Mouse (Mus musculus) heart, embryonic 16.5 days (tissue): ENCODE data around the gene Pla1a. TPM values are rescaled to one million over a fixed set of nuclear protein-coding genes. Genes with fewer than 3 reads are reported as not detected.
A peak's percentile ranks its signal among the peaks of the same experiment; 100 is the strongest.
"Not testable (repeated sequence)": the region's sequence is repeated elsewhere in the genome, so short reads cannot be mapped to it uniquely, and the experiment has no call there.

Source experiments
- ATAC-seq: fragments of 200-750 bp; cut with Nextera tagmentation; replicated peaks from 2 replicates; pipeline ENCODE4 v1.8.0; 2017; ENCODE audit warnings: moderate number of reproducible peaks; ENCODE audit not compliant: insufficient read depth, low FRiP score; ENCODE audit errors: extremely low read depth
- H3K27ac ChIP-seq: fragments of 300-500 bp; sonication (generic); 2 replicates; pipeline ENCODE4 v1.5.1; 2014; ENCODE audit warnings: mild to moderate bottlenecking, low read length, control low read depth, moderate library complexity
- H3K27me3 ChIP-seq: fragments of 300-500 bp; sonication (generic); 2 replicates; pipeline ENCODE4 v1.6.1; 2014; ENCODE audit warnings: low read length, mixed read lengths; ENCODE audit not compliant: control insufficient read depth, insufficient read depth
- H3K36me3 ChIP-seq: fragments of 300-500 bp; sonication (generic); 2 replicates; pipeline ENCODE4 v1.6.1; 2014; ENCODE audit not compliant: control insufficient read depth, insufficient read depth
- H3K4me1 ChIP-seq: fragments of 300-500 bp; sonication (generic); 2 replicates; pipeline ENCODE4 v1.6.1; 2014; ENCODE audit warnings: low read length, mixed read lengths; ENCODE audit not compliant: control insufficient read depth, insufficient read depth
- H3K4me2 ChIP-seq: fragments of 300-500 bp; sonication (generic); 2 replicates; pipeline ENCODE4 v1.6.1; 2014; ENCODE audit warnings: low read depth, mild to moderate bottlenecking, control low read depth, low read length
- H3K4me3 ChIP-seq: fragments of 300-500 bp; sonication (generic); 2 replicates; pipeline ENCODE4 v1.5.1; 2014; ENCODE audit warnings: mild to moderate bottlenecking, control low read depth, low read length
- H3K9ac ChIP-seq: fragments of 300-500 bp; sonication (generic); 2 replicates; pipeline ENCODE4 v1.6.1; 2014; ENCODE audit warnings: low read length, control low read depth
- H3K9me3 ChIP-seq: fragments of 300-500 bp; sonication (generic); replicated peaks from 2 replicates; pipeline ENCODE4 v1.6.1; 2016; ENCODE audit warnings: low read length; ENCODE audit not compliant: control insufficient read depth
- WGBS: fragments of 180-500 bp; shearing (Covaris S2); extraction: QIAGEN DNeasy Blood & Tissue Kit; methylation state at CpG from one replicate; pipeline ENCODE4 v1.1.7; 2014; 5-methylcytosine and 5-hydroxymethylcytosine counted together
- polyA plus RNA-seq: library from polyadenylated mRNA; unstranded; fragments of >200 nt; fragmentation: Nextera tagmentation; extraction: Ambion mirVana; gene quantifications from 2 replicates; pipeline ENCODE4 v1.2.1, GENCODE M21; 2015

Pla1a gene
- polyA plus RNA-seq, 1 experiment from 2014 or later: 3.6 TPM

GRCm38 (mm10) chr16:38453203-38453553 is 20.2 kb upstream of the Pla1a start:
- Histone ChIP-seq H3K27ac (peak overlapping the region; percentile 87), H3K9ac (peak overlapping the region; percentile 90), H3K9me3 (no peaks in the 10 kb centered on the region), H3K4me1 (peaks cover 10% of the 10 kb centered on the region), H3K4me2 (peak overlapping the region; percentile 72), H3K36me3 (peaks cover 4% of the 10 kb centered on the region), H3K27me3 (no peaks in the 10 kb centered on the region), H3K4me3 (peak overlapping the region; percentile 74)
- ATAC-seq: no peak
- WGBS: 31% methylated on average over 3 of the region's 3 CpGs

DNA sequence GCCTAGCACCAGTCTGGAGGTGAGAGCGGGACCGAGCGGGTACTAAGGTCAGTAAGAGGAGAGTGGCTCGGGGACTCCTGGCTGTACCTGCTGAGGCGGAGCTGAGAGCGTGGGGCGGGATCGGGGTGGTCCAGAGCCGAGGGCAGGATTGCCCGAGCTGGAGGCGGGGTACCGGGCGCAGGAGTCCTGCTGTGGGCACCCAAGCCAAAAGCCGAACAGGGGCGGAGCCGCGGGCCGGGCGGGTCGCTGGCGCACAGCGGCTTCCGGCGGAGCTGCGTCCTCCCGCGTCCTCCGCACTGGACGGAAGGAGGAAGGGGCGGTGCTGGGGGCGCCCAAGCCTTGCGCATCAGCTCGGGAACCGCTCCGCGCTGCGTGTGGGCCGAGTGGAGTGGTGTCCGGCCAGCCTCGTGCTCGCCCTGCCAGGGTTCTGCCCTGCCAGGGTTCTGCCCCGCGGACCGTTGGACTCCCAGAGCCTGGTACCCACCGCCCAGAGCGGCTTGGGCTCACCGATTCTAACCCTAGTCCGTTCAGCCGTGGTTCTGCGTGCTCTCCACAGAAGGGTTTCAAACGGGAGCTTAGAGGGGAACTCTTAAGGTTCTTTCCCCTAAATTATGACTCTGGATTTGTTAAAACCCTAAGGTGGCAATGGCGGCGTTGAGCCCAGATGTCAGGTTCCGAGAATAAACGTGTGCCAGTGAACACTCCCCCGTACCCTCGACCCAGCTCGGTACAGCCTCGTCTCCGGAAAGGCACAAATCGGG is 19.7 kb upstream of the Pla1a start, which contains the start of gene Adprh:
Adprh (minus strand) TSS at position 262 of the 761 bp plus-strand sequence.
- H3K36me3 ChIP-seq: peaks cover 6% of the 10 kb centered on the region
- H3K4me3 ChIP-seq: peak within 1 kb of the TSS; percentile 74
- H3K4me1 ChIP-seq: peaks cover 10% of the 10 kb centered on the region
- H3K9ac ChIP-seq: peak within 1 kb of the TSS; percentile 90
- peak within 1 kb of the TSS; percentile 72 for H3K4me2 ChIP-seq
- no peaks in the 10 kb centered on the region for H3K9me3 ChIP-seq
- WGBS: under 1% methylated on average over 58 of the region's 61 CpGs
- H3K27ac ChIP-seq: peak within 1 kb of the TSS; percentile 87
- no peaks in the 10 kb centered on the region for H3K27me3 ChIP-seq
- peak; percentile 97 for ATAC-seq

DNA sequence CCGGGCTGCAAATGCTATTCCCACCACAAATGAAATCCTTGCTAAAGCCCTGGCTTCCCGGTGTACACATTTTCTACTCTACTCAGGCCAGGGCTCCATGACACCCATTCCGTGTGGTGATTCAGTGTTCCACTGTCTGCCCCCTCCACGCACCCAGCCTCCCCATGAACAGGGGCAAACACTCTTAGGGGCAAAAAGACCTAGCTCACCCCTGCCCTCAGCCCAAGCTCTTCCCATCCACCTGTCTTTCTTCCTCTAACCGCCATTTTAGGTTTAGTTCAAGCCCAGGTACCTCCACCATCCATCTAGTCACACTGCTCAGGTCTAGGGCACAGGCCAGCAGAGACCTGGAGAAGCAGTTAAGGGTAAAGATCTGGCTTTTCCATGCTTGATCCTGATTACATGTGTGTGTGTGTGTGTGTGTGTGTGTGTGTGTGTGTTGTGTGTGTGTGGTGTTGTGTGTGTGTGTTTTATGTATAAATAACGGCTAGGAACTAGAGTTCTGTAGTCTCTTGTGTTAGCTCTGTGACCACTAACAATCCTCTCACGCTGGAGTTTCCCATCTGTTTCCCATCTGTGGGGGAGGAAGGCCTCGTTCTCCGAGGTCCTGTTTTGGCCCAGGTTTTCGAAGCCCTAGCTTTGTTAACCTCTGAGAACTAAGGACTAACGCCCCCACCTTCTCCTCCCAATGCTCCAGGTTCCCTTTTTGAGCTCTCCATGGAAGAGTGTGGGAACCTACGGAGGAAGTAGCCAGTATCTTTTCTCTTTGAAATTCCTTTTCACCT is 18.7 kb upstream of the Pla1a start:
- peaks cover 10% of the 10 kb centered on the region for H3K4me1 ChIP-seq
- no peaks in the 10 kb centered on the region for H3K27me3 ChIP-seq
- H3K9me3 ChIP-seq: no peaks in the 10 kb centered on the region
- peak overlapping the region; percentile 90 for H3K9ac ChIP-seq
- peak overlapping the region; percentile 74 for H3K4me3 ChIP-seq
- 43% methylated on average over 12 of the region's 12 CpGs for WGBS
- H3K36me3 ChIP-seq: peaks cover 15% of the 10 kb centered on the region
- H3K27ac ChIP-seq: peak overlapping the region; percentile 87
- peak overlapping the region; percentile 72 for H3K4me2 ChIP-seq
- no peak for ATAC-seq

- Histone ChIP-seq H3K27me3 (no peaks in the 10 kb centered on the region), H3K4me2 (no peak overlapping the region), H3K4me3 (no peak overlapping the region), H3K36me3 (peaks cover 21% of the 10 kb centered on the region), H3K27ac (no peak overlapping the region), H3K9me3 (no peaks in the 10 kb centered on the region), H3K9ac (no peak overlapping the region), H3K4me1 (peaks cover 10% of the 10 kb centered on the region)
- ATAC-seq: no peak
- 85% methylated on average over 7 of the region's 7 CpGs for WGBS
These were observed 17.8 kb upstream of the Pla1a start for GRCm38 (mm10) chr16:38450707-38451106.

DNA sequence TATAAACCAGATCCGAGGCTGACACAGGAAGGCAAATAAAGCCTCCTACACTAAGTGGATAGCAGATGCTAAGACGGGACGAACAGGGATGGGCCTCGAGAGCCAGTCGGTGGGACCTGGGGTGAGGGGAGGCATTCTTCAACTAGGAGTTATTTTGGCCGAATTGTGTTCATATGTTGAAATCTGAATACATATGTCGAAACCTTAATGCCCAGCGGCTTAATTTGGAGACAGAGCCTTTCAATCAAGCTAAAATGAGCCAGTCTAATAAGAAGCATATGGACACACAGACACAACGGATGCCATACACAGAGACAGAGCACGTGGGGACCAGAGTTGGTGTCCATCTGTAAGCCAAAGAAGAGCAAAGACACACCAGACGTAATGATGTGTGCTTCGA is 15.5 kb upstream of the Pla1a start:
- no peak overlapping the region for H3K4me3 ChIP-seq
- peaks cover 10% of the 10 kb centered on the region for H3K4me1 ChIP-seq
- H3K4me2 ChIP-seq: no peak overlapping the region
- H3K9ac ChIP-seq: no peak overlapping the region
- H3K27ac ChIP-seq: no peak overlapping the region
- ATAC-seq: no peak
- 92% methylated on average over 12 of the region's 12 CpGs for WGBS
- peaks cover 36% of the 10 kb centered on the region for H3K36me3 ChIP-seq
- H3K27me3 ChIP-seq: no peaks in the 10 kb centered on the region
- H3K9me3 ChIP-seq: peaks cover 3% of the 10 kb centered on the region; the same call in 1 of the 2 replicates

- H3K9me3 ChIP-seq: peaks cover 3% of the 10 kb centered on the region; the same call in 1 of the 2 replicates
- H3K4me2 ChIP-seq: no peak overlapping the region
- H3K36me3 ChIP-seq: peaks cover 36% of the 10 kb centered on the region
- H3K9ac ChIP-seq: no peak overlapping the region
- ATAC-seq: no peak
- WGBS: 86% methylated on average over 21 of the region's 21 CpGs
- no peak overlapping the region for H3K4me3 ChIP-seq
- H3K27ac ChIP-seq: no peak overlapping the region
- H3K4me1 ChIP-seq: peaks cover 8% of the 10 kb centered on the region
- no peaks in the 10 kb centered on the region for H3K27me3 ChIP-seq
These were observed 14.4 kb upstream of the Pla1a start for GRCm38 (mm10) chr16:38447366-38447765.

- H3K4me1 ChIP-seq, H3K9me3 ChIP-seq, H3K27ac ChIP-seq, H3K4me3 ChIP-seq, ATAC-seq, H3K4me2 ChIP-seq, H3K9ac ChIP-seq, H3K27me3 ChIP-seq: not testable (repeated sequence)
- H3K36me3 ChIP-seq: peaks cover 36% of the 10 kb centered on the region
- 92% methylated on average over 2 of the region's 2 CpGs for WGBS
These were observed 13.2 kb upstream of the Pla1a start for GRCm38 (mm10) chr16:38446141-38446540.

GRCm38 (mm10) chr16:38445576-38445975 is 12.6 kb upstream of the Pla1a start:
- Histone ChIP-seq H3K9me3 (peaks cover 3% of the 10 kb centered on the region; the same call in 1 of the 2 replicates), H3K27me3 (no peaks in the 10 kb centered on the region), H3K9ac (no peak overlapping the region), H3K4me3 (no peak overlapping the region), H3K4me1 (no peaks in the 10 kb centered on the region), H3K4me2 (no peak overlapping the region), H3K27ac (no peak overlapping the region), H3K36me3 (peaks cover 36% of the 10 kb centered on the region)
- ATAC-seq: no peak
- 92% methylated on average over 20 of the region's 20 CpGs for WGBS

DNA sequence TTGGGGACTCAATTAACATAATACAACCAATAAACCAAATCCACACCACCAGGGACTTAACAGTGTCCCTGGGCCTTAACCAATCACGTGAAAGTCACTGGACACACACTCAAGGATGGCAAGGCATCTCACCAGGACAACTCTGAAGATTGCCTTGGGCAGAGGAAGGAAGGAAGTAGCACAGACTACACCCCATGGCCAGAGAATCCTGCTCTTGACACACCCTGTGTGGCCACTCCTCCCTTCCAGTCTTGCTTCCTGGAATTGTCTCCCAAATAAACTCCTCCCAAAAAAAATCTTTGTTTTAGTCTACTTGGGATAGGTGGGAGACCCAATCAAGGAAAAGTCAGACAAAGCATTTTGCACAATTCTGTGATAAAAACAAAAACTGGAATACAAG is 12.1 kb upstream of the Pla1a start:
- WGBS: 90% methylated on average over 1 of the region's 1 CpGs

More for the DNA sequence above, 12.1 kb upstream of the Pla1a start:
- no peak overlapping the region for H3K9ac ChIP-seq
- H3K36me3 ChIP-seq: peaks cover 36% of the 10 kb centered on the region
- H3K4me3 ChIP-seq: no peak overlapping the region
- no peak overlapping the region for H3K27ac ChIP-seq
- no peak for ATAC-seq
- no peaks in the 10 kb centered on the region for H3K4me1 ChIP-seq
- H3K4me2 ChIP-seq: no peak overlapping the region
- H3K27me3 ChIP-seq: no peaks in the 10 kb centered on the region
- H3K9me3 ChIP-seq: peaks cover 3% of the 10 kb centered on the region; the same call in 1 of the 2 replicates
